Mouse (Mus musculus): ENCODE measurements around the gene Brdt. TPM values are rescaled to one million over a fixed set of nuclear protein-coding genes. Genes with fewer than 3 reads are reported as not detected.

Gene Brdt
- total RNA-seq, 1 experiment = 2.2 TPM

- DNase-seq (ENCODE audit: low read depth, low spot score) = no peak
- Histone ChIP-seq H3K27ac (ENCODE audit: insufficient read depth, low read depth, low read length, poor library complexity, severe bottlenecking) (no peak within 1 kb of the TSS), H3K9ac (ENCODE audit: insufficient read depth, low read depth, low read length, poor library complexity, severe bottlenecking) (no peak within 1 kb of the TSS), H3K4me1 (ENCODE audit: control insufficient read depth in 2 of 2, insufficient read depth in 2 of 2, low read length in 2 of 2, poor library complexity in 1 of 2) (no peaks in the 10 kb centered on the region), H3K36me3 (ENCODE audit: control insufficient read depth, insufficient read depth, low read length, poor library complexity, severe bottlenecking) (no peaks in the 10 kb centered on the region), H3K9me3 (ENCODE audit: control insufficient read depth, insufficient read depth, low read depth, low read length) (no peaks in the 10 kb centered on the region), H3K4me3 (ENCODE audit: insufficient read depth in 1 of 2, low read depth in 1 of 2, low read length in 2 of 2, poor library complexity in 1 of 2, severe bottlenecking in 1 of 2) (no peak within 1 kb of the TSS)
- in situ Hi-C loops (cut with MboI; ENCODE audit: low sequenced_read_pairs in 2 of 2, unreplicated experiment in 2 of 2) = no loop called here
- no peak for TF ChIP-seq HCFC1 (IDR thresholded peaks at IDR 0.05; ENCODE audit: borderline replicate concordance, insufficient read depth, low read length)
- no peak for TF ChIP-seq CHD2 (IDR thresholded peaks at IDR 0.05; ENCODE audit: low read depth, low read length)
- no peak for TF ChIP-seq ZC3H11A (IDR thresholded peaks at IDR 0.05; ENCODE audit: borderline replicate concordance, low read depth, low read length)
- TF ChIP-seq MAFK (IDR thresholded peaks at IDR 0.05; ENCODE audit: insufficient read depth, low read depth, low read length) = no peak
- no peak for TF ChIP-seq ZNF384 (IDR thresholded peaks at IDR 0.05; ENCODE audit: low read depth, low read length)
Observed at GRCm38 (mm10) chr5:107431249-107431648, 100.3 kb downstream of the Brdt start, which contains the start of gene Lpcat2b. Gene Lpcat2b, plus strand, starts transcription at chr5:107431549.

GRCm38 (mm10) chr5:107434001-107434400, 103.0 kb downstream of the Brdt start:
- no peak overlapping the region for H3K4me3 ChIP-seq (ENCODE audit: insufficient read depth in 1 of 2, low read depth in 1 of 2, low read length in 2 of 2, poor library complexity in 1 of 2, severe bottlenecking in 1 of 2)
- no peak for DNase-seq (ENCODE audit: low read depth, low spot score)
- in situ Hi-C loops (cut with MboI; ENCODE audit: low sequenced_read_pairs in 2 of 2, unreplicated experiment in 2 of 2) = no loop called here
- no peaks in the 10 kb centered on the region for H3K4me1 ChIP-seq (ENCODE audit: control insufficient read depth in 2 of 2, insufficient read depth in 2 of 2, low read length in 2 of 2, poor library complexity in 1 of 2)
- no peaks in the 10 kb centered on the region for H3K36me3 ChIP-seq (ENCODE audit: control insufficient read depth, insufficient read depth, low read length, poor library complexity, severe bottlenecking)
- no peak for TF ChIP-seq MAFK (IDR thresholded peaks at IDR 0.05; ENCODE audit: insufficient read depth, low read depth, low read length)
- TF ChIP-seq CHD2 (IDR thresholded peaks at IDR 0.05; ENCODE audit: low read depth, low read length) = no peak
- TF ChIP-seq HCFC1 (IDR thresholded peaks at IDR 0.05; ENCODE audit: borderline replicate concordance, insufficient read depth, low read length) = no peak
- no peak for TF ChIP-seq ZC3H11A (IDR thresholded peaks at IDR 0.05; ENCODE audit: borderline replicate concordance, low read depth, low read length)
- no peak overlapping the region for H3K27ac ChIP-seq (ENCODE audit: insufficient read depth, low read depth, low read length, poor library complexity, severe bottlenecking)
- H3K9ac ChIP-seq (ENCODE audit: insufficient read depth, low read depth, low read length, poor library complexity, severe bottlenecking) = no peak overlapping the region
- no peaks in the 10 kb centered on the region for H3K9me3 ChIP-seq (ENCODE audit: control insufficient read depth, insufficient read depth, low read depth, low read length)

- no peak for DNase-seq (ENCODE audit: low read depth, low spot score)
- no peak for TF ChIP-seq CHD2 (IDR thresholded peaks at IDR 0.05; ENCODE audit: low read depth, low read length)
- TF ChIP-seq HCFC1 (IDR thresholded peaks at IDR 0.05; ENCODE audit: borderline replicate concordance, insufficient read depth, low read length) = no peak
- TF ChIP-seq MAFK (IDR thresholded peaks at IDR 0.05; ENCODE audit: insufficient read depth, low read depth, low read length) = no peak
- TF ChIP-seq ZC3H11A (IDR thresholded peaks at IDR 0.05; ENCODE audit: borderline replicate concordance, low read depth, low read length) = no peak
- no peak for TF ChIP-seq ZNF384 (IDR thresholded peaks at IDR 0.05; ENCODE audit: low read depth, low read length)
- H3K9me3 ChIP-seq (ENCODE audit: control insufficient read depth, insufficient read depth, low read depth, low read length) = no peaks in the 10 kb centered on the region
- no peaks in the 10 kb centered on the region for H3K36me3 ChIP-seq (ENCODE audit: control insufficient read depth, insufficient read depth, low read length, poor library complexity, severe bottlenecking)
- no peak overlapping the region for H3K27ac ChIP-seq (ENCODE audit: insufficient read depth, low read depth, low read length, poor library complexity, severe bottlenecking)
- H3K4me3 ChIP-seq (ENCODE audit: insufficient read depth in 1 of 2, low read depth in 1 of 2, low read length in 2 of 2, poor library complexity in 1 of 2, severe bottlenecking in 1 of 2) = no peak overlapping the region
- in situ Hi-C loops (cut with MboI; ENCODE audit: low sequenced_read_pairs in 2 of 2, unreplicated experiment in 2 of 2) = no loop called here
- no peaks in the 10 kb centered on the region for H3K4me1 ChIP-seq (ENCODE audit: control insufficient read depth in 2 of 2, insufficient read depth in 2 of 2, low read length in 2 of 2, poor library complexity in 1 of 2)
- no peak overlapping the region for H3K9ac ChIP-seq (ENCODE audit: insufficient read depth, low read depth, low read length, poor library complexity, severe bottlenecking)
Observed at GRCm38 (mm10) chr5:107436185-107436584, 105.2 kb downstream of the Brdt start.

Other genes with a start within 250 kb of the Brdt start
- 1.8 and 3.1 TPM in 2 replicates for gene Tgfbr3, start 41.5 kb upstream of the Brdt start, total RNA-seq (2012; rRNA removed)
- gene Ephx4, start 71.6 kb downstream of the Brdt start, total RNA-seq (2012; rRNA removed) = 0.26 and 1.1 TPM in 2 replicates
- not detected in 2 replicates for gene Lpcat2b, start 100.4 kb downstream of the Brdt start, total RNA-seq (2012; rRNA removed)
- gene Btbd8, start 106.8 kb downstream of the Brdt start, total RNA-seq (2012; rRNA removed) = 4.0 and 5.4 TPM in 2 replicates
- 0.94 and 1.0 TPM in 2 replicates for gene Gm42669, start 176.5 kb downstream of the Brdt start, total RNA-seq (2012; rRNA removed)
- 0.40 and 0.74 TPM in 2 replicates for gene 1700028K03Rik, start 203.6 kb downstream of the Brdt start, total RNA-seq (2012; rRNA removed)

All from ES-E14 (cell line).